Mouse (Mus musculus) CD4-positive, CD25-positive, alpha-beta regulatory T cell, adult 2 months (primary cell): ENCODE measurements around the gene Pcnx2.

ENCODE experiments used
- DNase-seq: peaks from one replicate; pipeline ENCODE4 v3.0.0-alpha.2; 2012; ENCODE audit warnings: low read depth, low spot score

Gene Pcnx2

GRCm38 (mm10) chr8:125716613-125717012, 181.5 kb downstream of the Pcnx2 start:
- DNase-seq, result no peak

- DNase-seq, result no peak
Observed at GRCm38 (mm10) chr8:125716211-125716610, 181.9 kb downstream of the Pcnx2 start.

- no peak for DNase-seq
Observed at GRCm38 (mm10) chr8:125711514-125711913, 186.6 kb downstream of the Pcnx2 start.

- DNase-seq, result no peak
Observed at GRCm38 (mm10) chr8:125709171-125709570, 188.9 kb downstream of the Pcnx2 start.

- no peak for DNase-seq
Observed at GRCm38 (mm10) chr8:125705816-125706215, 192.3 kb downstream of the Pcnx2 start.

GRCm38 (mm10) chr8:125704434-125704833, 193.7 kb downstream of the Pcnx2 start:
- DNase-seq, result no peak

- no peak for DNase-seq
Observed at GRCm38 (mm10) chr8:125702868-125703473, 195.1 kb downstream of the Pcnx2 start.
